Mouse (Mus musculus): ENCODE measurements around the gene Prdx5.

Prdx5 gene

DNA sequence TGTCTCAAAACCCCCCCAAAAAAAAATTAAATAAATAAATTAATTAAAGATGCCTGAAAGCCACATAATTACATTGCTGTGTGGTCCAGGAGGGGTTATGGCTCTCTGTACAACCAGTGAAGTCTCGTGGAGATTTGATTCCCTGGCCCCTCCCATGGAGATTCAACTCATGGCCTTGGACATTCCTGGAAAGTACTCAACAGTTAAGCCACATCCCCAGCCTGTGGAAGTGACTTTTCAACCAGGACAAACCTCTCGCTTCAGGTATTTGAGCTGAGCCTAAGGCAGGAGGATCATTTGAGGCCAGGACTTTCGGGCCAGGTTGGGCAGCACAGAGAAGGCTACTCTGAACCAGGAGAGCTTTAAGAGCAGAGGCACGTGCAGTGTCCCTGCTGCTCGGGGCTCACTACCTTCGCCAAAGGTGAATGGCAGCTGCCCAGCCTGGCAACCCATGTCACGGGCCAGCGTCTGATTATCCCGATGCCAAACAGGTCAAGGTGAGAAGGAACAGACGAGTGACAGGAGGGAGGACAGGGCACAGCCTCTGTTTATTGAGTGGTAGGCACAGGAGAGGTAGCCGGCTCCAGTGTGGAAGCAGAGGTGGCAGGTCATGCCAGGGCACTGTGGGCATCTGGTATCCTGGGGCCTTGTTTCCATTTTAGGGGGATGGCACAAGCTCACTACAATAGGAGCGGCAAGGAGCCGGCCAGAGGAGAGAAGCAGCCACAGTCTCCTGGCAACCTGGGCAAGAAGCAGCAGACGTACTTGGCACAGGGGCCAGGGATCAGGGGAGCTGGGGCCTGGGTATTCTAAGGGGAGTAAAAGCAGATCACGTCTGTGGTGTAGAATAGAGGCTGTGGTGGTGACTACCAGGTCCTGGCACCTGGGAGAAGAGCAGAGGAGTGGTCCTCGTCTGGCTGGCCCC lies 27.9 kb upstream of the Prdx5 start:
- no peak for DNase-seq (ENCODE audit: inconsistent ontology term)

DNA sequence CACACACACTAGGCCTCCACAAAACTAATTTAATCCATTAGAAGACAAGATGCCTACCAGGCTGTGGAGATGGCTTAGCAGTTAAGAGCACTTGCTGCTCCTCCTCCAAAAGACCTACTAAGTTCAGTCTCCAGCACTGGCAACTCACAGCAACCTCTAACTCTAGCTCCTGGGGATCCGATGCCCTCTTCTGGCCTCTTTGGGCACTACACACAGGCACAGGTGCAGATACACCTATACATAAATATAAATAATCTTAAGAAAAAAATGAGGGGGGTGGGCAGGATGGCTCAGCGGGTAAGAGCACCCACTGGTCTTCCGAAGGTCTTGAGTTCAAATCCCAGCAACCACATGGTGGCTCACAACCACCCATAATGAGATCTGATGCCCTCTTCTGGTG lies 26.4 kb upstream of the Prdx5 start:
- no peak for DNase-seq (ENCODE audit: inconsistent ontology term)

GRCm38 (mm10) chr19:6934195-6934977 lies 24.5 kb upstream of the Prdx5 start, which contains the start of gene Kcnk4:
Gene Kcnk4 (minus strand): TSS chr19:6934515.
- DNase-seq (ENCODE audit: inconsistent ontology term), result no peak

GRCm38 (mm10) chr19:6933436-6934194 lies 23.7 kb upstream of the Prdx5 start:
- DNase-seq (ENCODE audit: inconsistent ontology term), result no peak

GRCm38 (mm10) chr19:6933102-6933435 lies 23.2 kb upstream of the Prdx5 start:
- no peak for DNase-seq (ENCODE audit: inconsistent ontology term)

- no peak for DNase-seq (ENCODE audit: inconsistent ontology term)
Observed at GRCm38 (mm10) chr19:6932018-6932417, 22.1 kb upstream of the Prdx5 start.

- no peak for DNase-seq (ENCODE audit: inconsistent ontology term)
Observed at GRCm38 (mm10) chr19:6931002-6931401, 21.1 kb upstream of the Prdx5 start.

DNA sequence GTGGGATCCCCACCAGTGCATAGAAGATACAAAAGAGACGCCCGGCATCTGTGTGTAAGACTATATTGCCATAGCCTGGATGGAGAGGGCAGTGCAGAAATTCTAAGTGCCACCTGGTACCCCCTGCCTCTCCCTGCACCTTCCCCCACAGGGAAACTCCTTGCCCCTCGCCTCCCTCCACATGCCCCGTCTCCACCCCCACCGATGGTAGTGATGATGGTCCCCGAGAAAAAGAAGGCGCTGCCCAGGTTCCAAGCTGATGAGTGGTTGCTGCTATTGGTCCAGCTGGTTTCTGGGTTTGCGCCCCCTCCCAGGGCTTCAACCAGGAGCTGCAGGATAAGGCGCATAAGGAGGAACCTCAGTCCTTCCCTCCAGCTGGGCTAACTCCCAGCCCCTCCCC lies 18.2 kb upstream of the Prdx5 start:
- DNase-seq (ENCODE audit: inconsistent ontology term), result no peak

- no peak for DNase-seq (ENCODE audit: inconsistent ontology term)
Observed at GRCm38 (mm10) chr19:6926559-6927255, 16.8 kb upstream of the Prdx5 start.

- no peak for DNase-seq (ENCODE audit: inconsistent ontology term)
Observed at GRCm38 (mm10) chr19:6925611-6926329, 15.9 kb upstream of the Prdx5 start.

GRCm38 (mm10) chr19:6925307-6925573 lies 15.3 kb upstream of the Prdx5 start, which contains the start of gene Catsperz:
Gene Catsperz (minus strand): TSS chr19:6925380.
- no peak for DNase-seq (ENCODE audit: inconsistent ontology term)

DNA sequence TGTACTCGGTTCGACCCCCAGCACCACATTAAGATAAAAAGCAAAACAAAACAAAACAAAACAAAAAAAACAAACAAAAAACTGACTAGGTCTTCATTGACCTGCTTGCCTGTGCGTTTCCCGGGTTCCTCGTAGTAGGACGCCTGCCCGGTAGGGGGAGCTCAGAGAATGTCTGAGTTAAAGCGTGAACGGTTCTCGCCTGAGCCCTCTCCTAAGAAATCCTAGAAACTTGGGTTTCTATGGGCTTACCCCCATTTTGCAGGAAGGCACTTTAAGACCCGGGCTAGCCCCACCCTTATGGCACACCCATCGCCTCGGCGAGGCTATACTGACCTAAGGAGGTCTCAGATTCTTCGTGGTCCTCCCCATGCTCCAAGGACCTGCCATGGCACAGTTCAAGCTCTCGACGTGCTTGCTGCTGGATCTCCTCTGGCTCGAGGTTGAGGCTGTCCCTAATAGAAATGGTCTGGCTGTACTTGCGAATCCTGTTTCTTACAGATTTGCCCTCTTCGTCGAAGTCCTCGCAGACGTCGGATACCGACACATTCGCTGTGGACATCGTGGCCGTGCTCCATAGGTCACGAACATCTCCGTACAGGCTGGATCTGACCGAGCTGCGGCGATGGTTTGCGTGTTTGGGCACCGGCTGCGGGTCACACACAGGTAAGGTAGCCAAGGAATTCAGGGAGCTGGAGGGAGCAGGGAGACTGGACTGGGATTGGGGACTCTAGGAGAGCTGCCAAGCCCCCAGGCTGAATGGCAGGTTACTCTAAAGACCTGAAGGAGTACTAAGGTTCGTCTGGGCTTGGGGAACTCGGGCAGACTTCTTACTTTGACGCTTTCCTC lies 14.8 kb upstream of the Prdx5 start:
- DNase-seq (ENCODE audit: inconsistent ontology term), result peak; percentile 66

DNA sequence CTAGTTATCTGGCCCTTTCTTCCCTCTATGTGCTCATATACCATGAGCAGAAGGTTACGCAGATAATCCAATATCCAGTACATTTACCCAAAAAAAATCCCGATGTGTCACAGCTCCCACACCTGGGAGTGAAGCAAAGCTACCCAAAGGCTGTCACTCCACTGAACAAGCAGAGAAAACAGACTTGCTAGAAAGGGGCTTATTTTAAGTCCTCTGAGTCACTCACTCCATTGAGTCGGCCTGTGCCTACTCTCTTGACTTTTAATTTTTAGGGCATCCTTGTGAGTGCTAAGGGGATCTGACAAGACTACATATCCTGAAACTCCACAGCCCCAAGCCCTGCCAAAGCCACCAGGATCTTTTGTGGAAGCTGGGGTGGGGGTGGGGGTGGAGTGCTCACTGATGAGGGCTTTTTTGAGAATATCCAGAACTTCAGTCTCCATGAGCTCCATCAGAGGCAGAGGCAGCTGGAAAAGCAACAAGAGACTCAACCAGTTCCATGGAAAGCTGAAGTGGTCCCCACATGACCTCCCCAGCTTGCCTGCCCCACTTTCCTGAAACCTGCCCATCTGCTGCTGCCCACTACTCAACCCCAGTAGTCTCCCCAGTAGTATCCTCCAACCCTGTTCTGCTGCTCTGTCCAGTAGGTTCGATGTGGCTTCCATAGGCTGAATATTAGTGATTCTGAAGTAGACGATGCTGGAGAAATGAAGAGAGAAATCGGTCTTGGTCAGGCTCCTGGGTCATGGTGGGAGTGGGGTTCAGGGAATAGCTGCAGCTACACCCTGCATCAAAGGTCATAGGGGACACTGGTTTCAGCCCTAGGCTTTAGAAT lies 13.2 kb upstream of the Prdx5 start:
- DNase-seq (ENCODE audit: inconsistent ontology term), result no peak

GRCm38 (mm10) chr19:6921647-6922567 lies 12.0 kb upstream of the Prdx5 start, which contains the start of gene Esrra:
Gene Esrra (minus strand): TSS chr19:6921813.
- peak; percentile 100 for DNase-seq (ENCODE audit: inconsistent ontology term)

DNA sequence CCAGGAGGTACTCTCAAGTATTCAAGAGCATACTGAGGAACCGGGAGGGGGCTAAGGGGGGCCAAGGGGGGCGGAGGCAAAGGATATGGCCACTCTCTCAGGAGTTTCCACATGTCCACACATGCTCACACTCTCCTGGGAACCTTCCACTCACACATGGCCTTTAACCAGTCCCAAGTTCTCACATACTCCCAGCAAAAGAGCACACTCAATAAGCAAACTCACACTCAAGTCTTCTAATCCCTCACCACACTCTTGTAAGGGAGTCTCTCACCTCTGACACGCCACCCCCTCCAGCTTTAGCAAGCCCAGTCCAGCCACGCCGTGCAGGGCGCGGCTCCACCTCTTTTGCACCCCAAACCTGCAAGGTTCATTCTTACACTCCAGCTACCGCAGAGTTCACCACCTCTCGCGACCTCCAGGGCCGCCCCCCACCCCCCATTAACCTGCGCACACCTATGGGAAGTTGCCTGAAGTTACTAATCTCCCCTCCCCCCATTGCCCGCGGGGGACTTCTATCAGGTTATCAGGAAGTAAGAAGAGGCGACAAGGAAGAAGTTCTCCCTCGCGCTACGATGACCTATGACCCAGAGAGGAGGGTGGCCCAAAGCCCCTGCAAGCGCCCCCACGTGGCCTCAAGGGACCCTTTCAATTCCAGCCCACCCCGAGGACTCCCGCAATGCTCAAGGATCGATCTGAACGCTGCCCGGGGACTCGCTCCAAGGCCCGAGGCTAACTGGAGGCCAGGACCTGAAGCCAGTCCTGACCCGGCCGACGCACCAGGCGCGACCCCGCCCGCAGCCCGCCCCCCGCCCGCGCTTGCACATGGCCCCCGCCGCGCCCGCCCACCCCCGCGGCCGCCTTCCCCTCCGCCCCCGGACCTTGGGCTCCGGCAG lies 11.1 kb upstream of the Prdx5 start:
- no peak for DNase-seq (ENCODE audit: inconsistent ontology term)

DNA sequence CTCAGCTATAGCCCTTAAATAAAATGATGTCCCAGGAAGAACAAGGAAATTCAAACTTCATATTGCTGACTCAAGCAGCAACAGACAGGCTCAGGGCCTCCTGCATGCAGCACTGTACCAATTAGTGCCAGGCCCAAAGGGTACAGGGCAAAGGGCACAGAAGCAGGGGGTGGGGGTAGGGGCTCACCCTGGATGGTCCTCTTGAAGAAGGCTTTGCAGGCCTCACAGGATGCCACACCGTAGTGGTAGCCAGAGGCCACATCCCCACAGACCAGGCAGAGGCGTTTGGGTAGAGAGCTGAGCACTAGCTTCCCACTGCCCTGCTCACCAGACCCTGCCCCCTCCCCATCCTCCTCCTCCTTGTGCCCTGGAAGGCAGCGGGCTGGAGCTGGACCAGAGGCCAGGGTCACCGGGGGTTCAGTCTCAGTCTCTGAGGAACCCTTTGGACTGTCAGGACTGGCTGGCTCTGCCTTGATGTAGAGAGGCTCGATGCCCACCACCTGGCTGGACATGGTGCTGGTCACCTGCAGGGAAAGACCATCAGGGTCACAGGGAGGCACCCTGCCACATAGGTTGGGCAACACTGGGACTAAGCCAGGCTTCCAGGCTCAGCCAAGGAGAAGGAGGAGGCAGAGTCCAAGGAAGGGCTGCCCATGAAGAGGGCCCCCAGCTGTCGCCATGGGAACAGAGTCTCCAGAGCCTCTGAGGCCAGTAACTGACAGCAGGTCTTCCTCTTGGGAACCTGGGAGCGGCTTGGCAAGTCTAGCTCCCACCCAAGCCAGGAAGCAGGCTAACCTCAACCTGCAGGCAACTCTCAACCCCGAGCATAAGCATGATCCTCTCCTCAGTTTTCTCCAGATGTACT lies 10.2 kb upstream of the Prdx5 start:
- no peak for DNase-seq (ENCODE audit: inconsistent ontology term)

Data from Muller cell, postnatal 12 days (primary cell).